36 mouse cellular contexts compared by ENCODE assay signal in genomic region chr7:43876444-43876843, GRCm38 (mm10). TPM values are rescaled to one million over a fixed set of nuclear protein-coding genes. Genes with fewer than 3 reads are reported as not detected.
DNase-seq lines count a peak whose midpoint lies in the region; ATAC-seq and TF ChIP-seq lines count a peak whose summit lies in the region.
"Had no signal": no experiment of that assay in that cellular context is flagged by ENCODE, and none has a peak within 500 bp of the region (broad histone marks: within the 10 kb centered on the region; RNA-seq: fewer than 3 reads in every experiment).

No protein-coding gene starts in this region.

- 77% methylated on average over 4 of the region's 4 CpGs for WGBS in embryonic facial prominence, embryonic 11.5 days
- 75% methylated on average over 4 of the region's 4 CpGs for WGBS in embryonic facial prominence, embryonic 10.5 days
- WGBS in lung, embryonic 16.5 days, result 45% methylated on average over 4 of the region's 4 CpGs
- WGBS in lung, postnatal 0 days, result 57% methylated on average over 4 of the region's 4 CpGs
- 58% methylated on average over 4 of the region's 4 CpGs for WGBS in embryonic facial prominence, embryonic 15.5 days
- 59% methylated on average over 4 of the region's 4 CpGs for WGBS in stomach, postnatal 0 days

- TF ChIP-seq CTCF in lung, postnatal 0 days (IDR thresholded peaks at IDR 0.05), result no peak
- TF ChIP-seq CTCF in stomach, postnatal 0 days (IDR thresholded peaks at IDR 0.05; ENCODE audit: low read depth), result no peak

- no peak overlapping the region for H3K4me3 ChIP-seq in embryonic facial prominence, embryonic 11.5 days (ENCODE audit: low read depth, low read length)
- no peak overlapping the region for H3K4me3 ChIP-seq in embryonic facial prominence, embryonic 10.5 days
- no peak overlapping the region for H3K4me3 ChIP-seq in lung, embryonic 16.5 days (ENCODE audit: low read length)
- H3K4me3 ChIP-seq in lung, postnatal 0 days (ENCODE audit: low read depth, low read length), result no peak overlapping the region
- H3K4me3 ChIP-seq in embryonic facial prominence, embryonic 15.5 days (replicated peaks), result no peak overlapping the region
- H3K4me3 ChIP-seq in stomach, postnatal 0 days (ENCODE audit: low read depth, low read length), result no peak overlapping the region
- H3K4me3 ChIP-seq: erythroblast, embryonic 14.5 days; forebrain, embryonic 12.5 days; left cerebral cortex, adult 2 months; neural tube, embryonic 12.5 days had no signal

- ATAC-seq in embryonic facial prominence, embryonic 11.5 days (replicated peaks; ENCODE audit: insufficient number of reproducible peaks, low FRiP score, low TSS enrichment, low read depth), result no peak
- peak; percentile 73 for ATAC-seq in lung, embryonic 16.5 days (ENCODE audit: low read depth)
- ATAC-seq in lung, postnatal 0 days, result no peak
- peak; percentile 76 for ATAC-seq in embryonic facial prominence, embryonic 15.5 days (ENCODE audit: insufficient number of reproducible peaks, low FRiP score, low TSS enrichment, low read depth)
- peak; percentile 60; the same call in 1 of the 2 replicates for ATAC-seq in stomach, postnatal 0 days (ENCODE audit: low FRiP score, low TSS enrichment)
- ATAC-seq: CD4-positive, CD25-positive, alpha-beta regulatory T cell, adult 4 months; hindbrain, embryonic 16.5 days had no signal

- H3K9me3 ChIP-seq in embryonic facial prominence, embryonic 11.5 days (replicated peaks; ENCODE audit: control insufficient read depth, low read length), result no peaks in the 10 kb centered on the region
- H3K9me3 ChIP-seq in embryonic facial prominence, embryonic 10.5 days, result 0 out of 2 replicates have a peak, but pooled peaks cover 2% of the 10 kb centered on the region
- no peaks in the 10 kb centered on the region for H3K9me3 ChIP-seq in lung, embryonic 16.5 days (ENCODE audit: control insufficient read depth, low read length)
- H3K9me3 ChIP-seq in lung, postnatal 0 days (ENCODE audit: low read length), result no peaks in the 10 kb centered on the region
- no peaks in the 10 kb centered on the region for H3K9me3 ChIP-seq in embryonic facial prominence, embryonic 15.5 days (replicated peaks)
- no peaks in the 10 kb centered on the region for H3K9me3 ChIP-seq in stomach, postnatal 0 days (ENCODE audit: control insufficient read depth, low read length)
- H3K9me3 ChIP-seq: forebrain, embryonic 12.5 days; neural tube, embryonic 12.5 days had no signal

- no peaks in the 10 kb centered on the region for H3K36me3 ChIP-seq in embryonic facial prominence, embryonic 11.5 days (replicated peaks; ENCODE audit: control insufficient read depth, insufficient read depth, low read depth, low read length)
- H3K36me3 ChIP-seq in embryonic facial prominence, embryonic 10.5 days (replicated peaks), result no peaks in the 10 kb centered on the region
- H3K36me3 ChIP-seq in lung, embryonic 16.5 days (ENCODE audit: control insufficient read depth, insufficient read depth, low read length), result no peaks in the 10 kb centered on the region
- no peaks in the 10 kb centered on the region for H3K36me3 ChIP-seq in lung, postnatal 0 days (ENCODE audit: insufficient read depth, low read length)
- no peaks in the 10 kb centered on the region for H3K36me3 ChIP-seq in embryonic facial prominence, embryonic 15.5 days
- no peaks in the 10 kb centered on the region for H3K36me3 ChIP-seq in stomach, postnatal 0 days (ENCODE audit: control insufficient read depth, insufficient read depth, low read length)
- H3K36me3 ChIP-seq: forebrain, embryonic 12.5 days; neural tube, embryonic 12.5 days had no signal

- no peak overlapping the region for H3K4me2 ChIP-seq in embryonic facial prominence, embryonic 11.5 days (ENCODE audit: low read depth, low read length)
- H3K4me2 ChIP-seq in lung, embryonic 16.5 days (ENCODE audit: low read depth, low read length), result no peak overlapping the region
- no peak overlapping the region for H3K4me2 ChIP-seq in lung, postnatal 0 days (replicated peaks; ENCODE audit: low read depth, low read length)
- no peak overlapping the region for H3K4me2 ChIP-seq in embryonic facial prominence, embryonic 15.5 days (replicated peaks)
- no peak overlapping the region for H3K4me2 ChIP-seq in stomach, postnatal 0 days (replicated peaks; ENCODE audit: low read depth)
- H3K4me2 ChIP-seq: forebrain, embryonic 12.5 days; heart, embryonic 11.5 days; neural tube, embryonic 12.5 days had no signal

- H3K27me3 ChIP-seq in embryonic facial prominence, embryonic 11.5 days (ENCODE audit: control insufficient read depth, insufficient read depth, low read length), result no peaks in the 10 kb centered on the region
- H3K27me3 ChIP-seq in embryonic facial prominence, embryonic 10.5 days (replicated peaks; ENCODE audit: low read depth, poor library complexity, severe bottlenecking), result no peaks in the 10 kb centered on the region; the same call in 1 of the 2 replicates
- H3K27me3 ChIP-seq in lung, embryonic 16.5 days (ENCODE audit: control insufficient read depth, insufficient read depth, low read depth, low read length), result no peaks in the 10 kb centered on the region
- no peaks in the 10 kb centered on the region for H3K27me3 ChIP-seq in lung, postnatal 0 days (replicated peaks; ENCODE audit: insufficient read depth, low read length)
- no peaks in the 10 kb centered on the region for H3K27me3 ChIP-seq in embryonic facial prominence, embryonic 15.5 days
- no peaks in the 10 kb centered on the region for H3K27me3 ChIP-seq in stomach, postnatal 0 days (ENCODE audit: control insufficient read depth, insufficient read depth, low read length)
- H3K27me3 ChIP-seq: neural tube, embryonic 12.5 days had no signal

- no peak for TF ChIP-seq EP300 in lung, postnatal 0 days (IDR thresholded peaks at IDR 0.05)
- peak; percentile 60 for TF ChIP-seq EP300 in stomach, postnatal 0 days (optimal IDR thresholded peaks at IDR 0.05)

- H3K27ac ChIP-seq in embryonic facial prominence, embryonic 11.5 days (replicated peaks; ENCODE audit: low read depth, low read length), result no peak overlapping the region
- H3K27ac ChIP-seq in embryonic facial prominence, embryonic 10.5 days (replicated peaks), result no peak overlapping the region
- H3K27ac ChIP-seq in lung, embryonic 16.5 days (ENCODE audit: low read length), result no peak overlapping the region
- H3K27ac ChIP-seq in lung, postnatal 0 days (ENCODE audit: low read length), result no peak overlapping the region
- peak overlapping the region; percentile 59 for H3K27ac ChIP-seq in embryonic facial prominence, embryonic 15.5 days (replicated peaks)
- peak overlapping the region; percentile 69 for H3K27ac ChIP-seq in stomach, postnatal 0 days (replicated peaks)
- H3K27ac ChIP-seq: forebrain, embryonic 12.5 days; left cerebral cortex, adult 2 months; neural tube, embryonic 12.5 days had no signal

- H3K4me1 ChIP-seq in embryonic facial prominence, embryonic 11.5 days (ENCODE audit: control insufficient read depth, insufficient read depth, low read length), result no peaks in the 10 kb centered on the region
- H3K4me1 ChIP-seq in embryonic facial prominence, embryonic 10.5 days, result peaks cover 6% of the 10 kb centered on the region; the same call in 1 of the 2 replicates
- H3K4me1 ChIP-seq in lung, embryonic 16.5 days (replicated peaks; ENCODE audit: control insufficient read depth, insufficient read depth, low read length), result no peaks in the 10 kb centered on the region
- no peaks in the 10 kb centered on the region for H3K4me1 ChIP-seq in lung, postnatal 0 days (ENCODE audit: insufficient read depth, low read depth, low read length)
- H3K4me1 ChIP-seq in embryonic facial prominence, embryonic 15.5 days, result peaks cover 5% of the 10 kb centered on the region
- no peaks in the 10 kb centered on the region for H3K4me1 ChIP-seq in stomach, postnatal 0 days (replicated peaks; ENCODE audit: control insufficient read depth, insufficient read depth)
- H3K4me1 ChIP-seq: neural tube, embryonic 12.5 days had no signal

- H3K9ac ChIP-seq in embryonic facial prominence, embryonic 11.5 days (replicated peaks; ENCODE audit: low read length), result no peak overlapping the region
- H3K9ac ChIP-seq in lung, embryonic 16.5 days (ENCODE audit: low read length), result no peak overlapping the region
- H3K9ac ChIP-seq in lung, postnatal 0 days (replicated peaks; ENCODE audit: low read depth), result no peak overlapping the region
- H3K9ac ChIP-seq in embryonic facial prominence, embryonic 15.5 days, result no peak overlapping the region
- H3K9ac ChIP-seq in stomach, postnatal 0 days (ENCODE audit: low read length), result no peak overlapping the region
- H3K9ac ChIP-seq: forebrain, embryonic 12.5 days; neural tube, embryonic 12.5 days had no signal

- peak; percentile 30 for DNase-seq in embryonic facial prominence, embryonic 11.5 days (ENCODE audit: low spot score)
- DNase-seq in embryonic facial prominence, embryonic 10.5 days (ENCODE audit: low spot score), result no peak
- DNase-seq in lung, postnatal 0 days (ENCODE audit: low spot score), result no peak
- peak; percentile 26 for DNase-seq in stomach, postnatal 0 days (ENCODE audit: low spot score)
- no peak for DNase-seq in ovary, postnatal 10 days (ENCODE audit: low spot score)
- no peak for DNase-seq in gastrocnemius, adult 18-20 months (ENCODE audit: low spot score)
- DNase-seq: adrenal gland, postnatal 14 days; cerebellum, adult 2 months; cerebellum, postnatal 25 days; kidney, adult 2 months; kidney, postnatal 10 days; lung, postnatal 4 days; midbrain, embryonic 14.5 days; retina, postnatal 1 day; right cerebral cortex, postnatal 25 days had no signal

RNA-seq across cellular contexts. Expression of gene Klk4, which starts 4.5 kb away (rescaled TPM):
- 0.28 TPM in 1 of 2 replicates, not detected in the other for polyA plus RNA-seq in embryonic facial prominence, embryonic 11.5 days (2014; fragmentation: Nextera tagmentation; extraction: Ambion mirVana)
- polyA plus RNA-seq in embryonic facial prominence, embryonic 10.5 days (2016; fragmentation: Nextera tagmentation; extraction: Ambion mirVana), result not detected in 2 replicates
- not detected in 2 replicates for polyA plus RNA-seq in lung, embryonic 16.5 days (2015; fragmentation: Nextera tagmentation; extraction: Ambion mirVana)
- polyA plus RNA-seq in lung, postnatal 0 days (2015; fragmentation: Nextera tagmentation; extraction: Ambion mirVana), result not detected in 2 replicates
- 0.13 and 0.21 TPM in 2 replicates for polyA plus RNA-seq in embryonic facial prominence, embryonic 15.5 days (2015; fragmentation: Nextera tagmentation; extraction: Ambion mirVana)
- polyA plus RNA-seq in stomach, postnatal 0 days (2015; fragmentation: Nextera tagmentation; extraction: Ambion mirVana), result not detected in 2 replicates
- total RNA-seq in gastrocnemius, adult 18-20 months (2021), result not detected
- total RNA-seq: adrenal gland, postnatal 14 days; gastrocnemius, adult 8-10 months; granulocyte monocyte progenitor cell, adult 5-6 weeks; hematopoietic stem cell, adult 5-6 weeks; layer of hippocampus, postnatal 10 days; left cerebral cortex, adult 2 months; left cerebral cortex, postnatal 36 days; liver, adult 2 months; megakaryocyte-erythroid progenitor cell, adult 5-6 weeks had no signal
- polyA plus RNA-seq: CD4-positive, CD25-positive, alpha-beta regulatory T cell, adult 4 months; cerebellum, adult 2 months; erythroblast, embryonic 14.5 days; forebrain, embryonic 12.5 days; frontal cortex, adult 2 months; heart, embryonic 11.5 days; heart, postnatal 0 days; kidney, adult 2 months; liver, adult 2 months; liver, embryonic 16.5 days; midbrain, embryonic 14.5 days; spleen, adult 2 months had no signal

RNA-seq across cellular contexts. Expression of gene Klk5, which starts 34.7 kb away (rescaled TPM):
- polyA plus RNA-seq in embryonic facial prominence, embryonic 11.5 days (2014; fragmentation: Nextera tagmentation; extraction: Ambion mirVana), result not detected in 2 replicates
- polyA plus RNA-seq in embryonic facial prominence, embryonic 10.5 days (2016; fragmentation: Nextera tagmentation; extraction: Ambion mirVana), result not detected in 2 replicates
- polyA plus RNA-seq in lung, embryonic 16.5 days (2015; fragmentation: Nextera tagmentation; extraction: Ambion mirVana), result not detected in 2 replicates
- polyA plus RNA-seq in lung, postnatal 0 days (2015; fragmentation: Nextera tagmentation; extraction: Ambion mirVana), result not detected in 2 replicates
- 19.3 and 23.5 TPM in 2 replicates for polyA plus RNA-seq in embryonic facial prominence, embryonic 15.5 days (2015; fragmentation: Nextera tagmentation; extraction: Ambion mirVana)
- 74.9 and 79.6 TPM in 2 replicates for polyA plus RNA-seq in stomach, postnatal 0 days (2015; fragmentation: Nextera tagmentation; extraction: Ambion mirVana)
- not detected for total RNA-seq in gastrocnemius, adult 18-20 months (2021)
- total RNA-seq: adrenal gland, postnatal 14 days; gastrocnemius, adult 8-10 months; granulocyte monocyte progenitor cell, adult 5-6 weeks; hematopoietic stem cell, adult 5-6 weeks; layer of hippocampus, postnatal 10 days; left cerebral cortex, adult 2 months; left cerebral cortex, postnatal 36 days; liver, adult 2 months; megakaryocyte-erythroid progenitor cell, adult 5-6 weeks had no signal
- polyA plus RNA-seq: CD4-positive, CD25-positive, alpha-beta regulatory T cell, adult 4 months; cerebellum, adult 2 months; frontal cortex, adult 2 months; heart, embryonic 11.5 days; heart, postnatal 0 days; hindbrain, embryonic 16.5 days; kidney, adult 2 months; liver, adult 2 months; liver, embryonic 16.5 days; midbrain, embryonic 14.5 days; neural tube, embryonic 12.5 days; spleen, adult 2 months had no signal

RNA-seq across cellular contexts. Expression of gene Klk6, which starts 52.1 kb away (rescaled TPM):
- polyA plus RNA-seq in embryonic facial prominence, embryonic 11.5 days (2014; fragmentation: Nextera tagmentation; extraction: Ambion mirVana), result 0.29 TPM in 1 of 2 replicates, not detected in the other
- polyA plus RNA-seq in embryonic facial prominence, embryonic 10.5 days (2016; fragmentation: Nextera tagmentation; extraction: Ambion mirVana), result not detected in 2 replicates
- polyA plus RNA-seq in lung, embryonic 16.5 days (2015; fragmentation: Nextera tagmentation; extraction: Ambion mirVana), result not detected in 2 replicates
- not detected in 2 replicates for polyA plus RNA-seq in lung, postnatal 0 days (2015; fragmentation: Nextera tagmentation; extraction: Ambion mirVana)
- 2.0 and 2.3 TPM in 2 replicates for polyA plus RNA-seq in embryonic facial prominence, embryonic 15.5 days (2015; fragmentation: Nextera tagmentation; extraction: Ambion mirVana)
- polyA plus RNA-seq in stomach, postnatal 0 days (2015; fragmentation: Nextera tagmentation; extraction: Ambion mirVana), result 11.3 and 23.9 TPM in 2 replicates
- total RNA-seq in gastrocnemius, adult 18-20 months (2021), result not detected
- total RNA-seq: adrenal gland, postnatal 14 days; gastrocnemius, adult 8-10 months; granulocyte monocyte progenitor cell, adult 5-6 weeks; hematopoietic stem cell, adult 5-6 weeks; layer of hippocampus, postnatal 10 days; liver, adult 2 months; megakaryocyte-erythroid progenitor cell, adult 5-6 weeks had no signal
- polyA plus RNA-seq: CD4-positive, CD25-positive, alpha-beta regulatory T cell, adult 4 months; erythroblast, embryonic 14.5 days; forebrain, embryonic 12.5 days; heart, embryonic 11.5 days; heart, postnatal 0 days; hindbrain, embryonic 16.5 days; kidney, adult 2 months; liver, adult 2 months; liver, embryonic 16.5 days; midbrain, embryonic 14.5 days; neural tube, embryonic 12.5 days; spleen, adult 2 months had no signal

RNA-seq across cellular contexts. Expression of gene Klk15, which starts 57.1 kb away (rescaled TPM):
- not detected in 2 replicates for polyA plus RNA-seq in embryonic facial prominence, embryonic 11.5 days (2014; fragmentation: Nextera tagmentation; extraction: Ambion mirVana)
- polyA plus RNA-seq in embryonic facial prominence, embryonic 10.5 days (2016; fragmentation: Nextera tagmentation; extraction: Ambion mirVana), result not detected in 2 replicates
- polyA plus RNA-seq in lung, embryonic 16.5 days (2015; fragmentation: Nextera tagmentation; extraction: Ambion mirVana), result not detected in 2 replicates
- not detected in 2 replicates for polyA plus RNA-seq in lung, postnatal 0 days (2015; fragmentation: Nextera tagmentation; extraction: Ambion mirVana)
- polyA plus RNA-seq in embryonic facial prominence, embryonic 15.5 days (2015; fragmentation: Nextera tagmentation; extraction: Ambion mirVana), result 0.20 TPM in 1 of 2 replicates, not detected in the other
- not detected in 2 replicates for polyA plus RNA-seq in stomach, postnatal 0 days (2015; fragmentation: Nextera tagmentation; extraction: Ambion mirVana)
- total RNA-seq in gastrocnemius, adult 18-20 months (2021), result not detected
- total RNA-seq: adrenal gland, postnatal 14 days; gastrocnemius, adult 8-10 months; granulocyte monocyte progenitor cell, adult 5-6 weeks; hematopoietic stem cell, adult 5-6 weeks; layer of hippocampus, postnatal 10 days; left cerebral cortex, adult 2 months; left cerebral cortex, postnatal 36 days; liver, adult 2 months; megakaryocyte-erythroid progenitor cell, adult 5-6 weeks had no signal
- polyA plus RNA-seq: CD4-positive, CD25-positive, alpha-beta regulatory T cell, adult 4 months; cerebellum, adult 2 months; erythroblast, embryonic 14.5 days; forebrain, embryonic 12.5 days; frontal cortex, adult 2 months; heart, embryonic 11.5 days; heart, postnatal 0 days; hindbrain, embryonic 16.5 days; liver, adult 2 months; liver, embryonic 16.5 days; midbrain, embryonic 14.5 days; neural tube, embryonic 12.5 days; spleen, adult 2 months; thymus, postnatal 0 days had no signal

Comparison
In these comparisons a context has a peak if more than half of its experiments do, and no peak if none do; other contexts are left out.
1. ATAC-seq: peak in lung, embryonic 16.5 days (single experiment), embryonic facial prominence, embryonic 15.5 days (single experiment) and stomach, postnatal 0 days (single experiment); none in embryonic facial prominence, embryonic 11.5 days (single experiment) and lung, postnatal 0 days (single experiment).
2. DNase-seq: peak in embryonic facial prominence, embryonic 11.5 days (single experiment) and stomach, postnatal 0 days (single experiment); none in embryonic facial prominence, embryonic 10.5 days (single experiment), lung, postnatal 0 days (single experiment), ovary, postnatal 10 days (single experiment) and gastrocnemius, adult 18-20 months (single experiment).
3. H3K27ac ChIP-seq: peak in embryonic facial prominence, embryonic 15.5 days (single experiment) and stomach, postnatal 0 days (single experiment); none in embryonic facial prominence, embryonic 11.5 days (single experiment), embryonic facial prominence, embryonic 10.5 days (single experiment), lung, embryonic 16.5 days (single experiment) and lung, postnatal 0 days (single experiment).
4. RNA of gene Klk5, which starts 34.7 kb away (polyA plus RNA-seq): 74.9 to 79.6 TPM in stomach, postnatal 0 days and 19.3 to 23.5 TPM in embryonic facial prominence, embryonic 15.5 days; not detected in embryonic facial prominence, embryonic 11.5 days, not detected in embryonic facial prominence, embryonic 10.5 days, not detected in lung, embryonic 16.5 days and not detected in lung, postnatal 0 days; every median in the first group is over 10 times any median in the second.